Mouse (Mus musculus): ENCODE measurements around the gene Chn2. TPM values are rescaled to one million over a fixed set of nuclear protein-coding genes. Genes with fewer than 3 reads are reported as not detected.

Gene Chn2
- total and polyA plus RNA-seq, 3 experiments: not detected

GRCm38 (mm10) chr6:54203926-54204325, 164.6 kb downstream of the Chn2 start:
- Histone ChIP-seq H3K79me2 (replicated peaks; ENCODE audit: control insufficient read depth, extremely low read depth, insufficient read depth, poor library complexity, severe bottlenecking) (no peaks in the 10 kb centered on the region), H3K27ac (ENCODE audit: insufficient read depth, low read depth) (no peak overlapping the region), H3K4me1 (ENCODE audit: control insufficient read depth in 1 of 2, insufficient read depth in 2 of 2) (no peaks in the 10 kb centered on the region), H3K9me3 (replicated peaks; ENCODE audit: low read length) (no peaks in the 10 kb centered on the region), H3K9ac (ENCODE audit: insufficient read depth, low read depth) (no peak overlapping the region), H3K4me2 (ENCODE audit: insufficient read depth, low read depth, poor library complexity, severe bottlenecking) (no peak overlapping the region), H3K36me3 (replicated peaks in 1 of 2; ENCODE audit: control insufficient read depth in 1 of 2, insufficient read depth in 1 of 2, low read length in 1 of 2) (no peaks in the 10 kb centered on the region), H3K27me3 (replicated peaks) (no peaks in the 10 kb centered on the region), H3K4me3 (replicated peaks in 1 of 3; ENCODE audit: low read depth in 2 of 3, low read length in 2 of 3, poor library complexity in 1 of 3) (no peak overlapping the region)
- TF ChIP-seq SIN3A (IDR thresholded peaks at IDR 0.05; ENCODE audit: low read length): no peak
- no peak for TF ChIP-seq CHD1 (IDR thresholded peaks at IDR 0.05; ENCODE audit: low read depth, low read length)
- TF ChIP-seq ELF1 (IDR thresholded peaks at IDR 0.05; ENCODE audit: low read depth, low read length): no peak
- no peak for TF ChIP-seq MEF2A (IDR thresholded peaks at IDR 0.05; ENCODE audit: borderline replicate concordance, low read depth, low read length)
- TF ChIP-seq ETS1 (conservative IDR thresholded peaks at IDR 0.05; ENCODE audit: low read depth, low read length): no peak
- no peak for TF ChIP-seq IRF4 (IDR thresholded peaks at IDR 0.05; ENCODE audit: low read depth, low read length)
- TF ChIP-seq SMC3 (IDR thresholded peaks at IDR 0.05; ENCODE audit: low read depth, low read length): no peak
- no peak for TF ChIP-seq ZC3H11A (IDR thresholded peaks at IDR 0.05; ENCODE audit: low read depth, low read length)
- TF ChIP-seq ZKSCAN1 (IDR thresholded peaks at IDR 0.05; ENCODE audit: borderline replicate concordance, low read depth, low read length): no peak
- no peak for TF ChIP-seq POLR2A (IDR thresholded peaks at IDR 0.05; ENCODE audit: low read depth, low read length)
- TF ChIP-seq EP300 (IDR thresholded peaks at IDR 0.05; ENCODE audit: low read length): no peak
- TF ChIP-seq GABPA (IDR thresholded peaks at IDR 0.05; ENCODE audit: insufficient replicate concordance, low read depth, low read length): no peak
- TF ChIP-seq NELFE (IDR thresholded peaks at IDR 0.05; ENCODE audit: low read depth, low read length): no peak
- TF ChIP-seq RAD21 (IDR thresholded peaks at IDR 0.05; ENCODE audit: low read depth, low read length): no peak
- TF ChIP-seq USF2 (conservative IDR thresholded peaks at IDR 0.05; ENCODE audit: low read depth, low read length): no peak
- TF ChIP-seq BHLHE40 (IDR thresholded peaks at IDR 0.05; ENCODE audit: low read depth, low read length): no peak
- TF ChIP-seq E2F4 (IDR thresholded peaks at IDR 0.05; ENCODE audit: insufficient replicate concordance, low read depth, low read length): no peak
- TF ChIP-seq CHD2 (IDR thresholded peaks at IDR 0.05; ENCODE audit: low read length): no peak
- dilution Hi-C loops (cut with MboI; ENCODE audit: extremely low pct_ligation_motif_present, extremely low pct_unique_long_range_greater_than_20kb, low sequenced_read_pairs): no loop called here
- DNase-seq (ENCODE audit: extremely low read depth): no peak
- in situ Hi-C loops (cut with MboI; ENCODE audit: low pct_ligation_motif_present, low pct_unique_long_range_greater_than_20kb, low sequenced_read_pairs): no loop called here

- Histone ChIP-seq H3K4me2 (ENCODE audit: insufficient read depth, low read depth, poor library complexity, severe bottlenecking) (no peak overlapping the region), H3K4me3 (replicated peaks in 1 of 3; ENCODE audit: low read depth in 2 of 3, low read length in 2 of 3, poor library complexity in 1 of 3) (no peak overlapping the region), H3K9ac (ENCODE audit: insufficient read depth, low read depth) (no peak overlapping the region), H3K79me2 (replicated peaks; ENCODE audit: control insufficient read depth, extremely low read depth, insufficient read depth, poor library complexity, severe bottlenecking) (no peaks in the 10 kb centered on the region), H3K36me3 (replicated peaks in 1 of 2; ENCODE audit: control insufficient read depth in 1 of 2, insufficient read depth in 1 of 2, low read length in 1 of 2) (no peaks in the 10 kb centered on the region), H3K9me3 (replicated peaks; ENCODE audit: low read length) (no peaks in the 10 kb centered on the region), H3K27ac (ENCODE audit: insufficient read depth, low read depth) (no peak overlapping the region), H3K27me3 (replicated peaks) (no peaks in the 10 kb centered on the region), H3K4me1 (ENCODE audit: control insufficient read depth in 1 of 2, insufficient read depth in 2 of 2) (no peaks in the 10 kb centered on the region)
- TF ChIP-seq MYC (IDR thresholded peaks at IDR 0.05; ENCODE audit: low read depth, low read length) (no peak), ETS1 (conservative IDR thresholded peaks at IDR 0.05; ENCODE audit: low read depth, low read length) (no peak), RAD21 (IDR thresholded peaks at IDR 0.05; ENCODE audit: low read depth, low read length) (peak; percentile 52), ZKSCAN1 (IDR thresholded peaks at IDR 0.05; ENCODE audit: borderline replicate concordance, low read depth, low read length) (no peak), NELFE (IDR thresholded peaks at IDR 0.05; ENCODE audit: low read depth, low read length) (no peak), JUN (IDR thresholded peaks at IDR 0.05; ENCODE audit: insufficient read depth, low read depth, low read length) (no peak), USF2 (conservative IDR thresholded peaks at IDR 0.05; ENCODE audit: low read depth, low read length) (no peak), CTCF (conservative IDR thresholded peaks at IDR 0.05 in 1 of 2, IDR thresholded peaks at IDR 0.05 in 1 of 2; ENCODE audit: low read depth in 2 of 2, low read length in 2 of 2) (peak in 1 of 2 experiments; percentile 67; a peak in 2 of 4 replicates), NRF1 (IDR thresholded peaks at IDR 0.05; ENCODE audit: low read depth, low read length) (no peak), MAX (IDR thresholded peaks at IDR 0.05; ENCODE audit: low read length) (no peak), HCFC1 (IDR thresholded peaks at IDR 0.05; ENCODE audit: low read depth, low read length) (no peak), MAZ (IDR thresholded peaks at IDR 0.05; ENCODE audit: low read depth, low read length) (no peak), SMC3 (IDR thresholded peaks at IDR 0.05; ENCODE audit: low read depth, low read length) (peak; percentile 39), MAFK (IDR thresholded peaks at IDR 0.05; ENCODE audit: insufficient replicate concordance, low read length) (no peak)
- dilution Hi-C loops (cut with MboI; ENCODE audit: extremely low pct_ligation_motif_present, extremely low pct_unique_long_range_greater_than_20kb, low sequenced_read_pairs): no loop called here
- peak; percentile 45 for DNase-seq (ENCODE audit: extremely low read depth)
- in situ Hi-C loops (cut with MboI; ENCODE audit: low pct_ligation_motif_present, low pct_unique_long_range_greater_than_20kb, low sequenced_read_pairs): no loop called here
These were observed 165.6 kb downstream of the Chn2 start for GRCm38 (mm10) chr6:54204931-54205330.
